Mouse (Mus musculus) erythroid progenitor cell, adult 5-6 weeks (primary cell): Measurements from ENCODE around the gene Col24a1. TPM values are rescaled to one million over a fixed set of nuclear protein-coding genes. Genes with fewer than 3 reads are reported as not detected.

ENCODE experiments used
- total RNA-seq, 2 experiments: library from RNA; stranded (forward) in 1 of 2; stranded (reverse) in 1 of 2; fragments of 150-400 nt in 1 of 2; fragments of 186-747, 209-891 nt in 1 of 2; gene quantifications; 2 replicates each; pipeline versions ENCODE4 v1.2.3 to v1.2.4; 2015 to 2017; ENCODE audit warnings: low replicate concordance in 2 of 2

Col24a1 gene
- total RNA-seq, 2 experiments from 2014 or later: not detected

Other genes starting within 250 kb of the Col24a1 start
- not detected in 2 replicates for gene Clca2, start 193.0 kb upstream of the Col24a1 start, total RNA-seq (2015; ENCODE audit: low replicate concordance)
- gene Clca2, start 193.0 kb upstream of the Col24a1 start, total RNA-seq (2017; ENCODE audit: low replicate concordance): not detected in 2 replicates
- gene Odf2l, start 173.9 kb upstream of the Col24a1 start, total RNA-seq (2015; ENCODE audit: low replicate concordance): 25.6 and 33.1 TPM in 2 replicates
- 29.3 and 33.0 TPM in 2 replicates for gene Odf2l, start 173.9 kb upstream of the Col24a1 start, total RNA-seq (2017; ENCODE audit: low replicate concordance)